Mouse (Mus musculus) heart, postnatal 0 days (tissue): Measurements from ENCODE around the gene Myo5a.

ENCODE experiments used
- CTCF ChIP-seq: IDR thresholded peaks from 2 replicates; pipeline ENCODE4 v1.5.1; 2016; ENCODE audit warnings: antibody characterized with exemption, control low read depth, low read depth
- EP300 ChIP-seq: IDR thresholded peaks from 2 replicates; pipeline ENCODE4 v1.6.1; 2016; ENCODE audit warnings: antibody characterized with exemption, low read depth

DNA sequence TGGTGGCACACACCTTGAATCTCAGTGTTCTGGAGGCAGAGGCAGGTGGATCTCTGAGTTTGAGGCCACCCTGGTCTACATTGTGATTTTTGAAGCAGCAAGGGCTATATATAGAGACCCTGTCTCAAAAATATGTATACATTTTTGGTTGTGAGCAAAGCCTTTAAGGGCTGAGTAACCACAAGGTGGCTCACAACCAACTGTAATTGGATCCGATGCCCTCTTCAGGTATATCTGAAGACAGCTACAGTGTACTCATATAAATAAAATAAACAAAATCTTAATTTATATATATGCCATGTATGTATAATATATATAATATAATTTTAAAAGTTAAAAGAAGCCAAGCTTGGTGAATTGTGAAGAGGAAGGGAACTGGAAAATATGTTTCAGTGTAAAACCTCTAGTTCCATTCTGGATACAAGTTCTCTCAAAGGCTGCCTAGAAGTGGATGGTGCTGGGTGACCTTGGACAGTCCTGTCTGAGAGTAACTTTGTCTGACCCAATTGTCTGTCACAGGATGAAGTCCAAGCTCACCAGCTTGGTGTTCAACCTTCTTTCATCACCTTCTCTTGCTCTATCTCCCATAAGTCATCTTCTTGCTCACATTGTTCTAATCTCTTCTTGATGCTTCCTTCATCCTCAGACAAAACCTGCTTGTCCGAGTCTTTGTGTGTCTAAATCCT, 28.8 kb upstream of the Myo5a start:
- no peak for TF ChIP-seq CTCF
- no peak for TF ChIP-seq EP300
